Mouse (Mus musculus): ENCODE results near the gene Pacs2. TPM values are rescaled to one million over a fixed set of nuclear protein-coding genes. Genes with fewer than 3 reads are reported as not detected.

Gene Pacs2
- total RNA-seq (2012; rRNA removed) = 27.7 and 29.8 TPM in 2 replicates
- polyA plus RNA-seq (2012; ENCODE audit: insufficient read depth in 1 of 2, insufficient read length in 2 of 2, low read depth in 1 of 2, low replicate concordance in 2 of 2, missing spikeins in 1 of 2) = 10 to 100 TPM; 62.5 to 69.7 TPM

DNA sequence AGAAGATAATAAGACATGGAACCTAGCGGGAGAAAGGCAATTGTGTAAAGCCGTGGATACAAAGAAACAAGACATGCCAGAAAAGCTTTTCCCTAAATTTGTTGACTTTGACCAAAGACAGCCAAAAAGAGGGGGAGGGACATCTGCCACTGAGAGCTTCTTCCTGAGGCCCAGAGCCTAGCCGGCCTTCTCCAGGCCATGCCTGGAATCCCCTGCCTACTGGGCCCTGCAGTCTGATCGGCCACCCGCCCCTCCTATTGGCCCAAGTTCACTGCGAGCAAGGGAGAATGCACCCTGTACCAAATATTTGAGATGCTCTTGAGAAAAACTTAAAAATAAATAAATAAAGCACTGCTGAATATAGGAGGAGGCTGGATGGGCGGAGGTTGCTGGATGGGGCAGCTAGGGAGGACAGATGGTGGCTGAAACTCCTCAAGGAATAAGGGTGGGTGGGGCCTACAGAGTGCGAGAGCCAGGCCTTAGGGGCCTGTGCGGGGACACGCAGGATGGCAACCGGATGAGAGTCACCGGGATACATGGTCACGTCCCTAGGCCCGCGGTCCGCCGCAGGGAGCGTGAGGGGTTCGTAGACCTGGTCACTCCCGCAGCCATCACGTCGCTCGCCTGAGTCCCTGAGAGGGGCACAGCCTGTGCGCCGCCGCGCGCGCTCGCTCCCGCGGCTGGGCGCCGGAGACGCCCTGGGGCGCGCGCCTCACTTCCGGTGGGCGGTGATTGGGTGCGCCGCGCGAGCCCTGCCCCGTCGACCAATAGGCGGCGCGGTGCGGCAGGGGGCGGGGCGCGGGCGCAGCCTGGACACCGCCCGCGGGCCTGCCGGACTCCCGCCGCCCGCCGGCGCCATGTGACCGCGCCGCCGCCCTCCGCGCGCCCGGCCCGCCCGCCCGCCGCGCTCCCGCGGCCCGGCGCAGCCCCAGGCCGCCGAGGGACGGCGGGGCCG, at the start of gene Pacs2:
Pacs2 (plus strand) TSS at position 905 of the 955 bp plus-strand sequence.
- Histone ChIP-seq H3K9me3 (replicated peaks; ENCODE audit: insufficient read depth, low read length) (no peaks in the 10 kb centered on the region), H3K27me3 (ENCODE audit: control insufficient read depth in 1 of 2, insufficient read depth in 2 of 2, low read length in 2 of 2) (no peaks in the 10 kb centered on the region)
- TF ChIP-seq ELF1 (IDR thresholded peaks at IDR 0.05; ENCODE audit: low read depth, low read length) (peak; percentile 55), CHD1 (IDR thresholded peaks at IDR 0.05; ENCODE audit: low read depth, low read length) (peak; percentile 70; the same call in 1 of the 2 replicates), ZKSCAN1 (IDR thresholded peaks at IDR 0.05; ENCODE audit: low read depth, low read length) (no peak), EP300 (IDR thresholded peaks at IDR 0.05; ENCODE audit: low read depth in 1 of 2, low read length in 2 of 2) (no peak), NELFE (IDR thresholded peaks at IDR 0.05; ENCODE audit: low read depth, low read length) (peak; percentile 98), NRF1 (IDR thresholded peaks at IDR 0.05; ENCODE audit: insufficient read depth, low read depth, low read length, poor library complexity, severe bottlenecking) (peak; percentile 49), SIN3A (IDR thresholded peaks at IDR 0.05; ENCODE audit: low read length) (peak; percentile 77), MXI1 (IDR thresholded peaks at IDR 0.05; ENCODE audit: low read depth, low read length) (peak; percentile 22; the same call in 1 of the 2 replicates), POLR2A (IDR thresholded peaks at IDR 0.05; ENCODE audit: control insufficient read depth in 1 of 2, insufficient read depth in 1 of 2, low read depth in 1 of 2, low read length in 2 of 2, poor library complexity in 1 of 2) (peak; percentile 98 to 99), USF1 (IDR thresholded peaks at IDR 0.05; ENCODE audit: low read depth, low read length) (peak; percentile 60), CTCF (IDR thresholded peaks at IDR 0.05 in 2 of 3, conservative IDR thresholded peaks at IDR 0.05 in 1 of 3; ENCODE audit: control insufficient read depth in 1 of 3, insufficient read depth in 1 of 3, low read depth in 2 of 3, low read length in 3 of 3, poor library complexity in 1 of 3, severe bottlenecking in 1 of 3) (no peak), ZMIZ1 (IDR thresholded peaks at IDR 0.05; ENCODE audit: low read depth, low read length) (peak; percentile 89), TBP (IDR thresholded peaks at IDR 0.05; ENCODE audit: low read depth, low read length) (peak; percentile 84), HCFC1 (IDR thresholded peaks at IDR 0.05; ENCODE audit: low read depth, low read length) (peak; percentile 64), TCF12 (IDR thresholded peaks at IDR 0.05; ENCODE audit: low read depth, low read length) (peak; percentile 60), POLR2AphosphoS2 (IDR thresholded peaks at IDR 0.05; ENCODE audit: low read length) (peak; percentile 79; the same call in 1 of the 2 replicates), CHD2 (IDR thresholded peaks at IDR 0.05; ENCODE audit: low read length) (no peak), POLR2AphosphoS5 (IDR thresholded peaks at IDR 0.05; ENCODE audit: borderline replicate concordance, low read depth, low read length) (peak; percentile 83; the same call in 1 of the 2 replicates)

More for the DNA sequence above, at the start of gene Pacs2:
- DNase-seq (ENCODE audit: low read depth, low spot score) = peak; percentile 99
- Histone ChIP-seq H3K36me3 (ENCODE audit: control insufficient read depth in 1 of 2, insufficient read depth in 2 of 2, low read length in 2 of 2) (peaks cover 0 to 22% of the 10 kb centered on the region in 2 experiments; a peak in 2 of 4 replicates), H3K27ac (ENCODE audit: control insufficient read depth, low read depth, low read length) (peak within 1 kb of the TSS; percentile 57), H3K4me3 (ENCODE audit: control insufficient read depth in 1 of 2, insufficient read depth in 1 of 2, low read depth in 2 of 2, low read length in 2 of 2) (peak within 1 kb of the TSS; percentile 60 to 76), H3K4me1 (ENCODE audit: control insufficient read depth in 1 of 2, insufficient read depth in 2 of 2, low read length in 2 of 2) (peaks cover 16 to 41% of the 10 kb centered on the region in 2 experiments), H3K79me2 (ENCODE audit: control insufficient read depth, insufficient read depth, low read length, poor library complexity) (peaks cover 30% of the 10 kb centered on the region), H3K9ac (ENCODE audit: control insufficient read depth, low read depth, low read length, poor library complexity, severe bottlenecking) (peak within 1 kb of the TSS; percentile 78)

Measured in MEL (cell line).